Mouse (Mus musculus) small intestine, adult 2 months (tissue): ENCODE data around the gene Mettl3.

Experiments
- CTCF ChIP-seq: fragments of 200-500 bp; IDR thresholded peaks from 2 replicates; pipeline ENCODE4 v1.5.1; 2012; ENCODE audit warnings: low read depth, mild to moderate bottlenecking, control low read depth, inconsistent platforms, low read length, moderate library complexity, mixed read lengths; ENCODE audit not compliant: insufficient replicate concordance, insufficient read length; ENCODE audit errors: extremely low read depth
- POLR2A ChIP-seq: fragments of 200-500 bp; IDR thresholded peaks from 2 replicates; pipeline ENCODE4 v1.6.1; 2012; ENCODE audit warnings: low read depth, mild to moderate bottlenecking, control low read depth, inconsistent platforms, low read length, moderate library complexity

GRCm38 (mm10) chr14:52256311-52257175, 48.4 kb downstream of the Mettl3 start:
- TF ChIP-seq CTCF: no peak
- TF ChIP-seq POLR2A: no peak
